32 mouse cellular contexts compared by ENCODE assay signal in the genomic region with DNA sequence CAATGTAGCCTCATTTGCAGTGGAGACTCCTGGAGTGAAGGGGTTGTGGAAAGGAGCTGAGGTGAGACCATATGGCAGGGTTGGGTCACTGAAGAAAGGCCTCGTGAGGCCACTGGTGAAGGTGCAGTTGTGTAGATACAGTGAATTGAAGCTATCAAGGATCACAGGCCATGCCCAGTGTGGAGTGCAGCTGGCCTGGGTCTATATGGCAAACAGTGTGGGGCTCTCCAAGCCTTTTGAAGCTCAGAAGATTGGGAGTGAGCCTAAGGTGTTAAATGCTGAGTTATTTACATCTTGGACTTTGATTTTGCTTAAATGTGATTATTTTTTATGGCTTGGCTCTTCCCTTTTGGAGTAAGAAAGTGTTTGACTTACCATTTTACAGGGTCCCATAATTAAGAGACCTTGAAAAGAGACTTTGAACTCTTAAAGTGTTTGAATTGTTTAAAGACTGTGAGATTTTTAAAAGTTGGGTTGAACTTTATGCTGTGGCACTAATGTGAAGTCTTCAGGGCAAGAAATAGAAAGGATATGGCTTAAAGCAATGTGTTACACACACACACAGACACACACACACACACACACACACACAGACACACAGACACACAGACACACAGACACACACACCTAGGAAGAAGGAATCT.
"Had no signal": no experiment of that assay in that cellular context is flagged by ENCODE, and none has a peak within 500 bp of the region (broad histone marks: within the 10 kb centered on the region; RNA-seq: fewer than 3 reads in every experiment).

No protein-coding gene starts in this region.

- H3K4me1 ChIP-seq: limb, embryonic 10.5 days; limb, embryonic 12.5 days; limb, embryonic 15.5 days; liver, embryonic 12.5 days; liver, embryonic 13.5 days; liver, embryonic 15.5 days; lung, embryonic 15.5 days; megakaryocyte, embryonic 14.5 days; midbrain, embryonic 12.5 days; midbrain, embryonic 13.5 days; midbrain, embryonic 15.5 days; neural tube, embryonic 12.5 days had no signal

- H3K4me2 ChIP-seq: limb, embryonic 12.5 days; limb, embryonic 13.5 days; limb, embryonic 15.5 days; liver, embryonic 11.5 days; liver, embryonic 12.5 days; liver, embryonic 13.5 days; liver, embryonic 15.5 days; lung, embryonic 14.5 days; lung, embryonic 15.5 days; midbrain, embryonic 11.5 days; midbrain, embryonic 12.5 days; midbrain, embryonic 13.5 days; midbrain, embryonic 15.5 days; neural tube, embryonic 12.5 days had no signal

- H3K36me3 ChIP-seq: limb, embryonic 10.5 days; limb, embryonic 12.5 days; limb, embryonic 13.5 days; limb, embryonic 15.5 days; liver, embryonic 12.5 days; liver, embryonic 13.5 days; liver, embryonic 15.5 days; lung, embryonic 15.5 days; midbrain, embryonic 10.5 days; midbrain, embryonic 12.5 days; midbrain, embryonic 13.5 days; midbrain, embryonic 15.5 days; neural tube, embryonic 12.5 days had no signal

- H3K9ac ChIP-seq: limb, embryonic 12.5 days; limb, embryonic 13.5 days; limb, embryonic 15.5 days; liver, embryonic 12.5 days; liver, embryonic 13.5 days; liver, embryonic 14.5 days; liver, embryonic 15.5 days; liver, postnatal 0 days; lung, embryonic 14.5 days; lung, embryonic 15.5 days; midbrain, embryonic 12.5 days; midbrain, embryonic 13.5 days; midbrain, embryonic 15.5 days; neural tube, embryonic 12.5 days had no signal

- H3K4me3 ChIP-seq: limb, embryonic 10.5 days; limb, embryonic 12.5 days; limb, embryonic 13.5 days; limb, embryonic 15.5 days; liver, embryonic 12.5 days; liver, embryonic 13.5 days; liver, embryonic 15.5 days; lung, embryonic 15.5 days; megakaryocyte, embryonic 14.5 days; midbrain, embryonic 10.5 days; midbrain, embryonic 12.5 days; midbrain, embryonic 13.5 days; midbrain, embryonic 15.5 days; myocyte; neural tube, embryonic 12.5 days had no signal

- H3K9me3 ChIP-seq: limb, embryonic 10.5 days; limb, embryonic 12.5 days; limb, embryonic 13.5 days; limb, embryonic 15.5 days; liver, embryonic 12.5 days; liver, embryonic 15.5 days; lung, embryonic 15.5 days; midbrain, embryonic 10.5 days; midbrain, embryonic 12.5 days; midbrain, embryonic 13.5 days; midbrain, embryonic 15.5 days; neural tube, embryonic 12.5 days had no signal

- H3K27ac ChIP-seq: limb, embryonic 10.5 days; limb, embryonic 12.5 days; limb, embryonic 13.5 days; limb, embryonic 15.5 days; liver, embryonic 12.5 days; liver, embryonic 13.5 days; liver, embryonic 14.5 days; liver, embryonic 15.5 days; lung, embryonic 15.5 days; macrophage; midbrain, embryonic 10.5 days; midbrain, embryonic 12.5 days; midbrain, embryonic 13.5 days; midbrain, embryonic 15.5 days; neural tube, embryonic 12.5 days had no signal

- ATAC-seq: liver, embryonic 12.5 days; liver, postnatal 0 days; lung, postnatal 0 days; midbrain, embryonic 13.5 days; midbrain, embryonic 15.5 days; midbrain, embryonic 16.5 days had no signal

- DNase-seq: left cerebral cortex, postnatal 4 days; liver; liver, embryonic 13.5 days; liver, postnatal 0 days; lung, adult 18-20 months; lung, adult 2 months; lung, embryonic 14.5 days; lung, postnatal 10 days; lung, postnatal 14 days; lung, postnatal 36 days; lung, postnatal 4 days; midbrain, embryonic 14.5 days had no signal

- H3K27me3 ChIP-seq: limb, embryonic 13.5 days; limb, embryonic 15.5 days; liver, embryonic 12.5 days; liver, embryonic 13.5 days; liver, embryonic 15.5 days; lung, embryonic 15.5 days; megakaryocyte, embryonic 14.5 days; midbrain, embryonic 13.5 days; midbrain, embryonic 15.5 days; neural tube, embryonic 12.5 days had no signal
